Mouse (Mus musculus) heart, embryonic 13.5 days (tissue): ENCODE measurements around the gene Endod1. TPM values are rescaled to one million over a fixed set of nuclear protein-coding genes. Genes with fewer than 3 reads are reported as not detected.

Experiments
- ATAC-seq: fragments of 200-750 bp; cut with Nextera tagmentation; 2 replicates; pipeline ENCODE4 v1.8.0; 2017; ENCODE audit warnings: moderate TSS enrichment; ENCODE audit not compliant: insufficient number of reproducible peaks, low FRiP score, low TSS enrichment; ENCODE audit errors: extremely low read depth
- H3K27ac ChIP-seq: fragments of 300-500 bp; sonication (generic); replicated peaks from 2 replicates; pipeline ENCODE4 v1.5.1; 2015; ENCODE audit warnings: moderate library complexity, mild to moderate bottlenecking, inconsistent platforms
- H3K27me3 ChIP-seq: fragments of 300-500 bp; sonication (generic); replicated peaks from 2 replicates; pipeline ENCODE4 v1.6.1; 2015; ENCODE audit warnings: mild to moderate bottlenecking, inconsistent platforms
- H3K36me3 ChIP-seq: fragments of 300-500 bp; sonication (generic); 2 replicates; pipeline ENCODE4 v1.6.1; 2015; ENCODE audit warnings: mild to moderate bottlenecking, inconsistent platforms
- H3K4me1 ChIP-seq: fragments of 300-500 bp; sonication (generic); 2 replicates; pipeline ENCODE4 v1.6.1; 2015; ENCODE audit warnings: inconsistent platforms
- H3K4me2 ChIP-seq: fragments of 300-500 bp; sonication (generic); 2 replicates; pipeline ENCODE4 v1.6.1; 2015; ENCODE audit warnings: inconsistent platforms, mild to moderate bottlenecking, moderate library complexity
- H3K4me3 ChIP-seq: fragments of 300-500 bp; sonication (generic); 2 replicates; pipeline ENCODE4 v1.5.1; 2015; ENCODE audit warnings: moderate library complexity, mild to moderate bottlenecking, inconsistent platforms
- H3K9ac ChIP-seq: fragments of 300-500 bp; sonication (generic); 2 replicates; pipeline ENCODE4 v1.6.1; 2015; ENCODE audit warnings: inconsistent platforms, mild to moderate bottlenecking, moderate library complexity
- H3K9me3 ChIP-seq: fragments of 300-500 bp; sonication (generic); 2 replicates; pipeline ENCODE4 v1.6.1; 2016; ENCODE audit warnings: inconsistent platforms
- WGBS: fragments of 180-500 bp; shearing (Covaris S2); methylation state at CpG from one replicate; pipeline ENCODE4 v1.1.7; 2015; ENCODE audit warnings: mixed read lengths; 5-methylcytosine and 5-hydroxymethylcytosine counted together
- polyA plus RNA-seq: library from polyadenylated mRNA; unstranded; fragments of >200 nt; fragmentation: Nextera tagmentation; extraction: Ambion mirVana; gene quantifications from 2 replicates; pipeline ENCODE4 v1.2.1, GENCODE M21; 2015

Gene Endod1
- polyA plus RNA-seq, 1 experiment from 2014 or later = 7.5 TPM

GRCm38 (mm10) chr9:14378151-14378550, 3.2 kb downstream of the Endod1 start:
- H3K4me3 ChIP-seq = no peak overlapping the region
- whole genome bisulfite sequencing = 80% methylated on average over 2 of the region's 2 CpGs

GRCm38 (mm10) chr9:14376149-14376548, 5.2 kb downstream of the Endod1 start:
- no peak overlapping the region for H3K4me2 ChIP-seq
- H3K9ac ChIP-seq = no peak overlapping the region
- no peaks in the 10 kb centered on the region for H3K36me3 ChIP-seq
- WGBS = 85% methylated on average over 4 of the region's 4 CpGs
- H3K27me3 ChIP-seq = peaks cover 4% of the 10 kb centered on the region; the same call in 1 of the 2 replicates
- no peak for ATAC-seq
- H3K27ac ChIP-seq = no peak overlapping the region
- no peaks in the 10 kb centered on the region for H3K9me3 ChIP-seq
- H3K4me3 ChIP-seq = no peak overlapping the region
- peaks cover 11% of the 10 kb centered on the region for H3K4me1 ChIP-seq

More at GRCm38 (mm10) chr9:14378151-14378550, 3.2 kb downstream of the Endod1 start:
- Histone ChIP-seq H3K9ac (no peak overlapping the region), H3K27ac (no peak overlapping the region), H3K4me1 (peaks cover 22% of the 10 kb centered on the region), H3K27me3 (peaks cover 4% of the 10 kb centered on the region; the same call in 1 of the 2 replicates), H3K36me3 (no peaks in the 10 kb centered on the region), H3K9me3 (no peaks in the 10 kb centered on the region), H3K4me2 (no peak overlapping the region)
- ATAC-seq = no peak

GRCm38 (mm10) chr9:14372440-14372839, 8.9 kb downstream of the Endod1 start:
- Histone ChIP-seq H3K9me3 (peaks cover 7% of the 10 kb centered on the region; the same call in 1 of the 2 replicates), H3K4me2 (no peak overlapping the region), H3K4me3 (no peak overlapping the region), H3K4me1 (no peaks in the 10 kb centered on the region), H3K27me3 (no peaks in the 10 kb centered on the region), H3K27ac (no peak overlapping the region), H3K9ac (no peak overlapping the region), H3K36me3 (peaks cover 5% of the 10 kb centered on the region; the same call in 1 of the 2 replicates)
- no peak for ATAC-seq

GRCm38 (mm10) chr9:14369271-14369670, 12.0 kb downstream of the Endod1 start:
- Histone ChIP-seq H3K9me3 (peaks cover 7% of the 10 kb centered on the region; the same call in 1 of the 2 replicates), H3K4me1 (peaks cover 10% of the 10 kb centered on the region; the same call in 1 of the 2 replicates), H3K27ac (no peak overlapping the region), H3K4me2 (peak overlapping the region; percentile 1; the same call in 1 of the 2 replicates), H3K4me3 (no peak overlapping the region), H3K27me3 (no peaks in the 10 kb centered on the region), H3K36me3 (peaks cover 5% of the 10 kb centered on the region; the same call in 1 of the 2 replicates), H3K9ac (no peak overlapping the region)
- ATAC-seq = no peak

GRCm38 (mm10) chr9:14367850-14368249, 13.5 kb downstream of the Endod1 start:
- no peak for ATAC-seq

GRCm38 (mm10) chr9:14365481-14366125, 15.7 kb downstream of the Endod1 start:
- Histone ChIP-seq H3K9me3 (peaks cover 7% of the 10 kb centered on the region; the same call in 1 of the 2 replicates), H3K27ac (peak overlapping the region; percentile 26; the same call in 1 of the 2 replicates), H3K4me3 (no peak overlapping the region), H3K27me3 (no peaks in the 10 kb centered on the region), H3K4me1 (peaks cover 10% of the 10 kb centered on the region; the same call in 1 of the 2 replicates), H3K36me3 (peaks cover 5% of the 10 kb centered on the region; the same call in 1 of the 2 replicates), H3K9ac (no peak overlapping the region), H3K4me2 (no peak overlapping the region)
- WGBS = 66% methylated on average over 4 of the region's 4 CpGs
- no peak for ATAC-seq

More at GRCm38 (mm10) chr9:14367850-14368249, 13.5 kb downstream of the Endod1 start:
- Histone ChIP-seq H3K4me3 (no peak overlapping the region), H3K27me3 (no peaks in the 10 kb centered on the region), H3K4me2 (no peak overlapping the region), H3K27ac (no peak overlapping the region), H3K4me1 (peaks cover 10% of the 10 kb centered on the region; the same call in 1 of the 2 replicates), H3K9ac (no peak overlapping the region), H3K36me3 (peaks cover 5% of the 10 kb centered on the region; the same call in 1 of the 2 replicates), H3K9me3 (peaks cover 7% of the 10 kb centered on the region; the same call in 1 of the 2 replicates)
- WGBS = 93% methylated on average over 4 of the region's 4 CpGs

- H3K36me3 ChIP-seq = peaks cover 5% of the 10 kb centered on the region; the same call in 1 of the 2 replicates
- no peak overlapping the region for H3K4me3 ChIP-seq
- no peaks in the 10 kb centered on the region for H3K27me3 ChIP-seq
- no peak overlapping the region for H3K9ac ChIP-seq
- no peak overlapping the region for H3K4me2 ChIP-seq
- no peak overlapping the region for H3K27ac ChIP-seq
- H3K9me3 ChIP-seq = peaks cover 7% of the 10 kb centered on the region; the same call in 1 of the 2 replicates
- 88% methylated on average over 9 of the region's 9 CpGs for WGBS
- no peak for ATAC-seq
- H3K4me1 ChIP-seq = peaks cover 10% of the 10 kb centered on the region; the same call in 1 of the 2 replicates
Measured at GRCm38 (mm10) chr9:14364719-14365118, 16.6 kb downstream of the Endod1 start.

- Histone ChIP-seq H3K27me3 (no peaks in the 10 kb centered on the region), H3K4me3 (no peak overlapping the region), H3K9me3 (0 out of 2 replicates have a peak, but pooled peaks cover under 1% of the 10 kb centered on the region), H3K4me2 (no peak overlapping the region), H3K27ac (no peak overlapping the region), H3K36me3 (0 out of 2 replicates have a peak, but pooled peaks cover under 1% of the 10 kb centered on the region), H3K4me1 (peaks cover 10% of the 10 kb centered on the region; the same call in 1 of the 2 replicates), H3K9ac (no peak overlapping the region)
- WGBS = 76% methylated on average over 6 of the region's 6 CpGs
- no peak for ATAC-seq
Measured at GRCm38 (mm10) chr9:14363540-14363939, 17.8 kb downstream of the Endod1 start.

GRCm38 (mm10) chr9:14362068-14362768, 19.1 kb downstream of the Endod1 start:
- WGBS = 83% methylated on average over 8 of the region's 8 CpGs
- no peaks in the 10 kb centered on the region for H3K27me3 ChIP-seq
- H3K4me1 ChIP-seq = peaks cover 10% of the 10 kb centered on the region; the same call in 1 of the 2 replicates
- no peak overlapping the region for H3K9ac ChIP-seq
- no peak for ATAC-seq
- H3K4me2 ChIP-seq = no peak overlapping the region
- H3K9me3 ChIP-seq = no peaks in the 10 kb centered on the region
- 0 out of 2 replicates have a peak, but pooled peaks cover 5% of the 10 kb centered on the region for H3K36me3 ChIP-seq
- H3K27ac ChIP-seq = no peak overlapping the region
- H3K4me3 ChIP-seq = no peak overlapping the region

GRCm38 (mm10) chr9:14357033-14357432, 24.3 kb downstream of the Endod1 start:
- Histone ChIP-seq H3K27me3 (no peaks in the 10 kb centered on the region), H3K9ac (no peak overlapping the region), H3K36me3 (0 out of 2 replicates have a peak, but pooled peaks cover 12% of the 10 kb centered on the region), H3K4me1 (no peaks in the 10 kb centered on the region), H3K4me2 (no peak overlapping the region), H3K4me3 (no peak overlapping the region), H3K9me3 (no peaks in the 10 kb centered on the region), H3K27ac (no peak overlapping the region)
- WGBS = 89% methylated on average over 4 of the region's 4 CpGs
- ATAC-seq = no peak

- ATAC-seq = no peak
- H3K4me3 ChIP-seq = no peak overlapping the region
Measured at GRCm38 (mm10) chr9:14354852-14355251, 26.5 kb downstream of the Endod1 start.

More at GRCm38 (mm10) chr9:14354852-14355251, 26.5 kb downstream of the Endod1 start:
- Histone ChIP-seq H3K9ac (no peak overlapping the region), H3K27me3 (no peaks in the 10 kb centered on the region), H3K4me2 (no peak overlapping the region), H3K9me3 (no peaks in the 10 kb centered on the region), H3K36me3 (0 out of 2 replicates have a peak, but pooled peaks cover 12% of the 10 kb centered on the region), H3K27ac (no peak overlapping the region), H3K4me1 (no peaks in the 10 kb centered on the region)
- 77% methylated on average over 6 of the region's 6 CpGs for WGBS
